Mouse (Mus musculus): ENCODE results near the gene Col23a1. TPM values are rescaled to one million over a fixed set of nuclear protein-coding genes. Genes with fewer than 3 reads are reported as not detected.
"Not testable (repeated sequence)": the region's sequence is repeated elsewhere in the genome, so short reads cannot be mapped to it uniquely, and the experiment has no call there.

Gene Col23a1
- polyA plus RNA-seq, 1 experiment from 2014 or later, result 5.8 TPM

GRCm38 (mm10) chr11:51609940-51610339 lies 320.2 kb downstream of the Col23a1 start:
- H3K27me3 ChIP-seq (ENCODE audit: insufficient read depth, low read length); H3K36me3 ChIP-seq (ENCODE audit: insufficient read depth, low read length); H3K4me2 ChIP-seq (replicated peaks; ENCODE audit: low read depth, low read length); H3K9ac ChIP-seq (replicated peaks; ENCODE audit: low read length); H3K27ac ChIP-seq (ENCODE audit: low read length); H3K9me3 ChIP-seq (ENCODE audit: low read length); H3K4me3 ChIP-seq (ENCODE audit: low read length); ATAC-seq (ENCODE audit: low FRiP score, low TSS enrichment): not testable (repeated sequence)
- WGBS, result 84% methylated on average over 5 of the region's 5 CpGs
- peaks cover 14% of the 10 kb centered on the region for H3K4me1 ChIP-seq (ENCODE audit: insufficient read depth, low read length)

DNA sequence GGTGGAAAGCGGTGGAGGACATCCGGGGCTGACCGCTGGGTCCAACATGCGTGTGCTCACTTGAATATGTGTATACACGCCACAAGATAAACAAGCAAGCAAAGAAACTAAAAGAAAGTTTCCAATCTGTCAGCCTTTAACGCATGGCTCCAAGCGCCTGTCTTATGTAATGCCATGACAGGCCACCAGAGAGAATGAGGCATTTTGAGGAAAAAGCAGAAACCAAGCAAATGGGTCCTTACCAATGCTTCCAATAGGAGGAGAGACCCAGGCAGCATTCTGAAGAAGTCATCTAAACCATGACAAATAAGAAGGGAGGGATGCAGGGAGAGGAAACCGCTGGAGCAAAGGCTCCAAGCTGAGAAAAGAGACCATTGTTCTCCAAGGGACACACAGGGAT lies 324.5 kb downstream of the Col23a1 start:
- Histone ChIP-seq H3K4me2 (replicated peaks; ENCODE audit: low read depth, low read length) (no peak overlapping the region), H3K27me3 (ENCODE audit: insufficient read depth, low read length) (no peaks in the 10 kb centered on the region), H3K27ac (ENCODE audit: low read length) (no peak overlapping the region), H3K4me3 (ENCODE audit: low read length) (no peak overlapping the region), H3K36me3 (ENCODE audit: insufficient read depth, low read length) (no peaks in the 10 kb centered on the region), H3K9me3 (ENCODE audit: low read length) (no peaks in the 10 kb centered on the region), H3K4me1 (ENCODE audit: insufficient read depth, low read length) (peaks cover 13% of the 10 kb centered on the region), H3K9ac (replicated peaks; ENCODE audit: low read length) (no peak overlapping the region)
- 81% methylated on average over 8 of the region's 8 CpGs for WGBS
- no peak for ATAC-seq (ENCODE audit: low FRiP score, low TSS enrichment)

- H3K27me3 ChIP-seq (ENCODE audit: insufficient read depth, low read length), result no peaks in the 10 kb centered on the region
- ATAC-seq (ENCODE audit: low FRiP score, low TSS enrichment), result no peak
Measured at GRCm38 (mm10) chr11:51615129-51615528, 325.4 kb downstream of the Col23a1 start.

DNA sequence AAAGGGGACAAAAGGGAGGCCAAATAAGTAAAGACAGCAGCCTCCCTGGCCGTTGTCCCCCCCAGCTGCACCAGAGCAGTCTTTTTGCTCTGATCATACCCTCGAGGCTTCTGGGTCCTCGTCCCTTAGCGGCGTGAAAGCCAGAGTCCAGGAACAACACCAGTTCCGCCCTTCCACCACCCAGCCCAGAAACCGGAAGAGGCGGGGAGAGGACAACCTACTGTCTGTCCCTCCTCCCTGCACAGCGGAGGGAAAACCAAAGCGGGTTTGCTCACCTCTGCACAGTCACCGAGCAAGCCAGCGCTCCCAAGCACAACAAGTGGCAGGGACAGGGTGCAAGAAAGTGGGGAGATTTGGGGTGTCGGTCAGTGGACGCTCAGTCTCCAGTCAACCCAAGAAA lies 325.9 kb downstream of the Col23a1 start:
- Histone ChIP-seq H3K36me3 (ENCODE audit: insufficient read depth, low read length) (no peaks in the 10 kb centered on the region), H3K9ac (replicated peaks; ENCODE audit: low read length) (peak overlapping the region; percentile 81), H3K4me3 (ENCODE audit: low read length) (peak overlapping the region; percentile 50), H3K4me2 (replicated peaks; ENCODE audit: low read depth, low read length) (peak overlapping the region; percentile 80), H3K4me1 (ENCODE audit: insufficient read depth, low read length) (peaks cover 18% of the 10 kb centered on the region), H3K27ac (ENCODE audit: low read length) (peak overlapping the region; percentile 96), H3K9me3 (ENCODE audit: low read length) (no peaks in the 10 kb centered on the region), H3K27me3 (ENCODE audit: insufficient read depth, low read length) (no peaks in the 10 kb centered on the region)
- WGBS, result 3% methylated on average over 14 of the region's 14 CpGs
- peak; percentile 87 for ATAC-seq (ENCODE audit: low FRiP score, low TSS enrichment)

More at GRCm38 (mm10) chr11:51615129-51615528, 325.4 kb downstream of the Col23a1 start:
- 37% methylated on average over 7 of the region's 7 CpGs for WGBS
- Histone ChIP-seq H3K4me1 (ENCODE audit: insufficient read depth, low read length) (peaks cover 14% of the 10 kb centered on the region), H3K36me3 (ENCODE audit: insufficient read depth, low read length) (no peaks in the 10 kb centered on the region), H3K27ac (ENCODE audit: low read length) (peak overlapping the region; percentile 96), H3K4me2 (replicated peaks; ENCODE audit: low read depth, low read length) (peak overlapping the region; percentile 80), H3K9me3 (ENCODE audit: low read length) (no peaks in the 10 kb centered on the region), H3K4me3 (ENCODE audit: low read length) (peak overlapping the region; percentile 50), H3K9ac (replicated peaks; ENCODE audit: low read length) (peak overlapping the region; percentile 81)

GRCm38 (mm10) chr11:51616113-51616512 lies 326.4 kb downstream of the Col23a1 start:
- not testable (repeated sequence) for H3K36me3 ChIP-seq (ENCODE audit: insufficient read depth, low read length); H3K27me3 ChIP-seq (ENCODE audit: insufficient read depth, low read length); H3K9me3 ChIP-seq (ENCODE audit: low read length); ATAC-seq (ENCODE audit: low FRiP score, low TSS enrichment)
- Histone ChIP-seq H3K4me3 (ENCODE audit: low read length) (peak overlapping the region; percentile 50), H3K4me2 (replicated peaks; ENCODE audit: low read depth, low read length) (peak overlapping the region; percentile 80), H3K4me1 (ENCODE audit: insufficient read depth, low read length) (peaks cover 23% of the 10 kb centered on the region), H3K27ac (ENCODE audit: low read length) (peak overlapping the region; percentile 96), H3K9ac (replicated peaks; ENCODE audit: low read length) (peak overlapping the region; percentile 81)
- 91% methylated on average over 7 of the region's 7 CpGs for WGBS

GRCm38 (mm10) chr11:51617693-51618092 lies 328.0 kb downstream of the Col23a1 start:
- under 1% methylated on average over 4 of the region's 4 CpGs for WGBS
- H3K4me1 ChIP-seq (ENCODE audit: insufficient read depth, low read length), result peaks cover 25% of the 10 kb centered on the region
- H3K36me3 ChIP-seq (ENCODE audit: insufficient read depth, low read length), result peaks cover 9% of the 10 kb centered on the region
- H3K9ac ChIP-seq (replicated peaks; ENCODE audit: low read length), result no peak overlapping the region
- H3K4me3 ChIP-seq (ENCODE audit: low read length), result no peak overlapping the region
- no peaks in the 10 kb centered on the region for H3K27me3 ChIP-seq (ENCODE audit: insufficient read depth, low read length)
- H3K9me3 ChIP-seq (ENCODE audit: low read length), result no peaks in the 10 kb centered on the region
- H3K27ac ChIP-seq (ENCODE audit: low read length), result no peak overlapping the region
- H3K4me2 ChIP-seq (replicated peaks; ENCODE audit: low read depth, low read length), result no peak overlapping the region
- no peak for ATAC-seq (ENCODE audit: low FRiP score, low TSS enrichment)

DNA sequence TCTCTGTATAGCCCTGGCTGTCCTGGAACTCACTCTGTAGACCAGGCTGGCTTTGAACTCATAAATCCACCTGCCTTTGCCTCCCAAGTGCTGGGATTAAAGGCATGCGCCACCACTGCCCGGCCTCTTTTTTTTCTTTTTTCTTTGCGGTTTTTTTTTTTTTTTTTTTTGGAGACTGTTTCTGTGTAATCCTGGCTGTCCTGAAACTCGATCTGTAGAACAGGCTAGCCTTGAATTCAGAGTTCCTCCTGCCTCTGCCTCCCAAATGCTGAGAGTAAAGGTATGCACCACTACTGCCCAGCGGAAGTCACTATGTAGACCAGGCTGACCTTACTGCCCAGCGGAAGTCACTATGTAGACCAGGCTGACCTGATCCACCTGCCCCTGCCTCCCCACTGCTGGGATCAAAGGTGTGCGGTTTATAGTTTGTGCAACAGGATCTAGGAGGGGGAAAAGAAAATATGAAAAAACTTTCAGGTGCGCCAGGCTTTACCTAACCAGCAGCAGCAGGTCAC lies 329.2 kb downstream of the Col23a1 start:
- Histone ChIP-seq H3K9me3 (ENCODE audit: low read length) (no peaks in the 10 kb centered on the region), H3K36me3 (ENCODE audit: insufficient read depth, low read length) (peaks cover 21% of the 10 kb centered on the region), H3K4me2 (replicated peaks; ENCODE audit: low read depth, low read length) (peak overlapping the region; percentile 78), H3K4me3 (ENCODE audit: low read length) (peak overlapping the region; percentile 96), H3K4me1 (ENCODE audit: insufficient read depth, low read length) (peaks cover 25% of the 10 kb centered on the region), H3K27me3 (ENCODE audit: insufficient read depth, low read length) (no peaks in the 10 kb centered on the region), H3K27ac (ENCODE audit: low read length) (no peak overlapping the region), H3K9ac (replicated peaks; ENCODE audit: low read length) (no peak overlapping the region)
- ATAC-seq (ENCODE audit: low FRiP score, low TSS enrichment), result peak; percentile 47
- WGBS, result 57% methylated on average over 8 of the region's 8 CpGs

DNA sequence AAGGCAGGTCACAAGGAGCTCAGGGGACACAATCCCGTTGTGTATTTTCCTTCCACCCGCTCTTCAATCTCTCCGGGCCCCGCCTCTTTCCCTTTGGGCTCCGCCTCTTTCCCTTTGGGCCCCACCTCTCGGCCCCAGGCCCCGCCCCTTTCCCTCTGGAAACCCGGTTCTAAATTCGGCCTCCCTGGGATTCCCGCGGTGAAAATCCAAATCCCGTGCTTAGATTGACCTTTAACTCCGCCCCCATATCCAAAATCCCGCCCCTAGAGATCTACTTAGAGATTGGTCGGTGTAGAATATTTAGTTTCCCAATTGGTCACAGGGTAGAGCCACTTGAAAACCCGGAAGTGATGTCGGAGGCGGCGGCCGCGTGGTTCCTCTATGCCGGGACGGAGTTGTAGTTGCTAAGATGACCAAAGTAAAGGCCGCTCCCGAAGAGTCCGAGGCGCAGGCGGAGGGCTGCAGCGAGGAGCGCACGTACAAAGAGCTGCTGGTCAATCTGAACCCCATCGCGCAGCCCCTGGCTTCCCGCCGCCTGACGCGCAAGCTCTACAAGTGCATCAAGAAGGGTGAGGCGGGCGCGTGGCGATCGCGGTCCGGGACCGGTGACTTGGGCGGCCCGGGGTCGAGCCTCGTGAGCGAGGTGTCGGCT lies 329.8 kb downstream of the Col23a1 start, which contains the start of gene Nhp2:
Nhp2 (plus strand) TSS at position 327 of the 652 bp plus-strand sequence.
- H3K4me2 ChIP-seq (replicated peaks; ENCODE audit: low read depth, low read length), result peak within 1 kb of the TSS; percentile 78
- peak; percentile 92 for ATAC-seq (ENCODE audit: low FRiP score, low TSS enrichment)
- WGBS, result under 1% methylated on average over 50 of the region's 51 CpGs
- peaks cover 27% of the 10 kb centered on the region for H3K36me3 ChIP-seq (ENCODE audit: insufficient read depth, low read length)
- no peak within 1 kb of the TSS for H3K27ac ChIP-seq (ENCODE audit: low read length)
- H3K4me1 ChIP-seq (ENCODE audit: insufficient read depth, low read length), result peaks cover 25% of the 10 kb centered on the region
- H3K9me3 ChIP-seq (ENCODE audit: low read length), result no peaks in the 10 kb centered on the region
- H3K9ac ChIP-seq (replicated peaks; ENCODE audit: low read length), result peak within 1 kb of the TSS; percentile 83
- H3K27me3 ChIP-seq (ENCODE audit: insufficient read depth, low read length), result no peaks in the 10 kb centered on the region
- peak within 1 kb of the TSS; percentile 96 for H3K4me3 ChIP-seq (ENCODE audit: low read length)

GRCm38 (mm10) chr11:51620084-51620483 lies 330.4 kb downstream of the Col23a1 start:
- WGBS, result under 1% methylated on average over 11 of the region's 11 CpGs
- no peaks in the 10 kb centered on the region for H3K27me3 ChIP-seq (ENCODE audit: insufficient read depth, low read length)
- H3K36me3 ChIP-seq (ENCODE audit: insufficient read depth, low read length), result peaks cover 32% of the 10 kb centered on the region
- H3K27ac ChIP-seq (ENCODE audit: low read length), result no peak overlapping the region
- H3K9me3 ChIP-seq (ENCODE audit: low read length), result no peaks in the 10 kb centered on the region
- peak overlapping the region; percentile 96 for H3K4me3 ChIP-seq (ENCODE audit: low read length)
- H3K4me2 ChIP-seq (replicated peaks; ENCODE audit: low read depth, low read length), result peak overlapping the region; percentile 78
- H3K4me1 ChIP-seq (ENCODE audit: insufficient read depth, low read length), result peaks cover 21% of the 10 kb centered on the region
- no peak for ATAC-seq (ENCODE audit: low FRiP score, low TSS enrichment)
- peak overlapping the region; percentile 83 for H3K9ac ChIP-seq (replicated peaks; ENCODE audit: low read length)

- Histone ChIP-seq H3K4me1 (ENCODE audit: insufficient read depth, low read length) (peaks cover 12% of the 10 kb centered on the region), H3K9me3 (ENCODE audit: low read length) (no peaks in the 10 kb centered on the region), H3K27ac (ENCODE audit: low read length) (no peak overlapping the region), H3K4me3 (ENCODE audit: low read length) (no peak overlapping the region), H3K27me3 (ENCODE audit: insufficient read depth, low read length) (no peaks in the 10 kb centered on the region), H3K4me2 (replicated peaks; ENCODE audit: low read depth, low read length) (no peak overlapping the region), H3K36me3 (ENCODE audit: insufficient read depth, low read length) (peaks cover 45% of the 10 kb centered on the region), H3K9ac (replicated peaks; ENCODE audit: low read length) (no peak overlapping the region)
- ATAC-seq (ENCODE audit: low FRiP score, low TSS enrichment), result no peak
- WGBS, result 98% methylated on average over 2 of the region's 2 CpGs
Measured at GRCm38 (mm10) chr11:51621776-51622175, 332.1 kb downstream of the Col23a1 start.
